Mouse (Mus musculus) heart, adult 9 months (tissue): ENCODE measurements at regions not wholly inside any gene's neighbourhood (a gene's known extent, or its start where the extent isn't known, plus 50 kb on each side); places are given as distances from the start of the nearest gene placed in this dataset.

Experiments
- DNase-seq, 2 experiments: peaks; one replicate each; pipeline ENCODE4 v3.0.0; 2022; ENCODE audit warnings: low spot score in 2 of 2

GRCm38 (mm10) chr3:52859848-52860247 is 157.2 kb downstream of the Cog6 start:
- DNase-seq = no peak

- no peak for DNase-seq
Measured at GRCm38 (mm10) chr3:52859266-52859825, 157.7 kb downstream of the Cog6 start.

DNA sequence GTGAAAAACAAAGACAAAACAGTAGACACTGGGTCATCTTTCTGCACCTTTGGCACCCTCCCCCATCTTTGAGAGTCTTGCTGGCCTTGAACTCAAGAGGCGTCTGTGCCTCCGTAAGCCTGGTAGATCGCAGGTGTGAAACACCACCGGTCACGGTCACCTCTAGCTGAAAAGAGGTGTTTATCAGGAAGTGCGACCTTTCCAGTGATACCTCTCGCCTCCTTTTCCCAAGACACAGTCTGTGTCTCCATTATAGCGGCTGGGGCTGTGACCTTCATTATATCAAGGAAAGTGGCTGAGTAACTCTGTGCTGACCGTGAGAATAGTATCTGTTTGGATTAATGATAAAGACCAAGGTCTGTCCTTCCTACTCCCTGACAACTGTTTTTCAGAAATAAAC is 158.8 kb downstream of the Cog6 start:
- DNase-seq = no peak

- DNase-seq = no peak
Measured at GRCm38 (mm10) chr3:52857076-52857475, 160.0 kb downstream of the Cog6 start.

DNA sequence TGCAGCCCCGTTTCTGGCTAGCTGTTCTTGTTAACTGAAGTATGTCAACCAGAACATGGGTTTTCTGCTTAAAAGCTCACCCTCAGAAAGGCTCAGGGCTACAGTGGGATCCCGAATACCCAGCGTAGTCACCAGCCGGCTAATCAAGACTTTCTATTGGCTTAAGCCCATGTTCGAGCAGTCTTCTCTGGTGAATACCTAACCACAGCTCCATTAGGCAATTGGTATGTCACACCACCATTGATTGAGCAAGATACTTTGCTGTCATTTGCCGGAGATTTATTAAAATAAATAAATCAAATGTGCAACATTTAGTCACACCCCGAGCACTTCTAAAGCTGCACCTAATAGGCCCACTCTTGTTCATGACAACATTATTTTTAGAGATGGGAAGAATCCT is 162.5 kb downstream of the Cog6 start:
- DNase-seq = no peak

DNA sequence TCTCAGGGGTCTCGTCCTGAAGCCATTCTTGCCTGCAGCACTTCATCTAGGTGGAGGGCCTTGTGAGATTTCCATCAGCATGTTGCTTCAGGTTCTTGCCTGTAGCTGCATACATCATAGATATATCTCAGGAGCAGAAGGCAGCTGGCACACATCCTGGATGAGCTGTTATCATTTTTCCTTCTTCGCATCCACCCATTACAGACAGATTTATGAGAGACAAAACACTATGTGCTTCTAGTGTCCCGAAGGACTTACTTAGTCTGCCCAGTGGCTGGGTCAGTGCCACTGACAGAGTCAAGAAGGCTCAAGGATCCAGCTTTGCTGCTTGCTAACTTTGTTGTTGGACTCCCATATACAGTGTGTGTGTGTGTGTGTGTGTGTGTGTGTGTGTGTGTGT is 163.9 kb downstream of the Cog6 start:
- no peak for DNase-seq

GRCm38 (mm10) chr3:52845166-52845565 is 171.9 kb downstream of the Cog6 start:
- DNase-seq = no peak

DNA sequence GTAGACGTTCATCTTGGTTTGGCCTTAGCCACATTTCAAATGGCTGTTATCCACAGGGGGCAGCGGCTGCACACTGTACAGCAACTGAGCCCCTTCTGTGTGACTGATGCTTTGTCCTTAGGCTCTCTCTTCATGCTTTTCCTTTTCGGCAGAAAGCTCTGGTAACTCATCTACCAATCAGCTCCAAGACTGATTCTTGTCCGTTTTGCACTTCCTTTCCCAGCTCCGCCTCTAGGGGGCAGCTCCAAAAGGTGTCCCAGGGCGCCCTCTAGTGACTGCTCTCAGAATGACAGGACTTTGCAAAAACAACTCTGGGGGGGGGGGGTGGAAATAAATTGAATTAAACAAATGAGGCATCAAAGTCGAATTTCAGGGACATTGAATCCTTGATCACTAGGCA is 173.0 kb downstream of the Cog6 start:
- DNase-seq = peak; percentile 65 to 76

DNA sequence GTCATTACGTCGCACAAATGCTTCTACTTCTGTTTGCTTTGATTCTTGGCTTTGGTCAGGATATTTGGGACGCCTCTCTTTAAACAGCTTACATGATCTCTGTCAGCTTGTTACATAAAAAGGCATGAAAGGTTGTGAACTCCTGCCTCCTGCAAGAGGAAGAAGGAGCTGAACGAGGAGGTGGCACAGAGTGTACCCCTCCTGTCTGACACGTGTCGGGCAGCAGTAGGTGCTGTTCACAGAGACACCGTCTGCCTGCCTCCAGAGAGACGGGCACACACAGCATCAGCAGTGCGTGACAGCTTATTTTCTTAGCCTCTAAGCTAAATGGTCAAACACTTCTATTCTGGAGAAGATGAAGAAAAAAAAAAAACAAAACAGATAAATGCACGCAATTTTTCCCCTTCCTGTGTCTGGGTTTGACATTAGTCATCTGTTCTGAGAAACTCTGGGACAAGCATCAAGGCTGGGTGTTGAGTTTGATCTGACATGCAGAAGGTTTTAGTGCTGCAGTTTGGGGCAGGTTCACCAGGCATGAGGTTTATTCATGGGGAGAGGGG is 174.1 kb downstream of the Cog6 start:
- no peak for DNase-seq

- peak; percentile 38 to 59 for DNase-seq
Measured at GRCm38 (mm10) chr3:52840160-52840953, 176.7 kb downstream of the Cog6 start.

DNA sequence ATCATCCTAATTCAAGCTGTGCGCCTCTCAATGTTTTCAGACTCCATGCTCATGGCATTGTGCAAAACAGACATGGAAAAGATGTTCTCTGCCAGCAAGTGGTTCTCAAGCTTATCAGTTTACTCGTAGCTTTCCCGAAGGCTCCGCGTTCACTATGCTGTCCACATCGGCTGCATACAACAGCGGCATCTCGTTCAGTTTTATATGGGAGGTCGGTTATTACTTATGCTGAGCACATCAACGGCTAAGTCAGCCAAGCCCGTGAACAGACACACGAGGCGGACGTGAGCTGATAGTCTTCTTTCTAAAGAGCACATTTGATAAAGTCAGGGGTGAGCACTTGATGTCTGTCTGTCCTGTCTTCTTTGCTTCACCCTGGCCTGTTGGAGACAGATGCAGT is 179.0 kb downstream of the Cog6 start:
- no peak for DNase-seq

DNA sequence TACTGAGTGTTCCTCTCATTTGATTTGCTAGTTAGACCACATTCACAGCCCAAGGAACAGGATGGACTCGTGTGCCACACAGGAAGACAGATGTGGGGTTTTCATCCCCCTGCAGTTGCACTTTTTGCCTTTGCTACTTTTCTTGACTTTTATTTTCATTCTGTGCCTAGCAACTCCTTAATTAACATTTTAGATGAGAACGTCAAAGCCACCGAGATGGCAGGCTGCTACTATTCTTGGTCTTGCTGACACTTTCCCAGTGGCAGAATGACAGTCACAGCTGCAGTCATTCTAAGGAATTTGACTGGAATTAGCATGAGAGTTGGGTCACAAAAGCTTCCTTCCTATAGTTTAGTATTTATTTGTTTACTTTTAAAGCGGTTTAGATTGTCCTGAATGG is 179.5 kb downstream of the Cog6 start:
- no peak for DNase-seq

- DNase-seq = no peak
Measured at GRCm38 (mm10) chr3:52836780-52837179, 180.3 kb downstream of the Cog6 start.

GRCm38 (mm10) chr3:52832421-52832820 is 184.6 kb downstream of the Cog6 start:
- DNase-seq = no peak

DNA sequence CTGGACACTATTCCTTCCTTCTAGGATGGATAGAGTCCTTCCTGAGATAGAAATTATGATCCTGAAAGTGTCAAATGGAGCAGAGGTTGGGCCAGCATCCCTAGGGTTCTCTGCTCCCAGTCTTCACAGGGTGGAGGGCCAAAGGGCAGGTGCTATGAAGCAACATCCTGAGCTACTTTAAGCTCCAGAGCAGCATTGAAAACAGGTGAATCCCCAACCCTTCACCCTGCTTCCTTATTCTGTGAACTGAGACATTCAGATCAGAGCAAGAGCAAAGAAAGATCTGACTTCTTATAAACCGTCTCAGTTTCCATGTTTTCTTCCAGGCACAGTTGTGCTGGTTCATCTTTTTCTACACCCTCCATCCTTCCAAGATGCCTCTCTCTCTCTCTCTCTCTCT is 185.1 kb downstream of the Cog6 start:
- DNase-seq = no peak

DNA sequence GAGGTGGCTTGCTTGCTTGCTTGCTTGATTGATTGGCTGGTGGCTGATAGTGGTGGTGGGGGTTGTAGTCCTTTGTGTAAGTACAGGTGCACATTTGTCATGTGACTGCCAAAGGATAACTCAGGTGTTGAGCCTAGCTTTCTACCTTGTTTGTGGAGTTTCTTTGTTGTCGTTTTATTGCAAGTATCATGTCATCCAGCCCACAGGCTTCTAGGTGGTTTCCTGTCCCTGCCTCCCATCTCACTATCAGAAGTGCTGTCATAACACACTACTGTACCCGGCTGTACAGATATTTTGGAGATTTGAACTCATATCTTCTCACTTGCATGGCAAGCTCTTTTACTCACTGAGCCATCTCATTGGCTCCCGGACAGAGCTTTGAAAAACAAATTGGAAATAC is 186.9 kb downstream of the Cog6 start:
- DNase-seq = no peak

DNA sequence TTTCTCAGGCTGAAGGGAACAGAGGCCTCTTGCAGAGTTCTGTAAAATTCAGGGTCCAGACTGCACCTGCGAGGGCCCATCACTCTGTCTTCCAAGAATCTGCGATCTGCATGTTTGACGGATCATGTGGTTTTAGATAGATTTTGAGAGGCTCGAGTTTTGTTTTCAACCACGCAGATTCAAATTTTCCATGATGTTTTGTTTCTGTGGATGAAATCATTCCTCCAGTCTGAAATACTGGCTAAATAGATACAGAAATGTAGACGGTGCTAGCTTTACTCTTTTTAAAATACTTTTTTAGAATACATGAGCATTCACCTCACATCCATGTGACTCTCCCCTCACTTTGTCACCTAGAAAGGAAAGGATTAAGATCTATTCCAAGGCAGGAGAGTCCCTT is 188.0 kb downstream of the Cog6 start:
- no peak for DNase-seq

- DNase-seq = no peak
Measured at GRCm38 (mm10) chr3:52828473-52828872, 188.6 kb downstream of the Cog6 start.

DNA sequence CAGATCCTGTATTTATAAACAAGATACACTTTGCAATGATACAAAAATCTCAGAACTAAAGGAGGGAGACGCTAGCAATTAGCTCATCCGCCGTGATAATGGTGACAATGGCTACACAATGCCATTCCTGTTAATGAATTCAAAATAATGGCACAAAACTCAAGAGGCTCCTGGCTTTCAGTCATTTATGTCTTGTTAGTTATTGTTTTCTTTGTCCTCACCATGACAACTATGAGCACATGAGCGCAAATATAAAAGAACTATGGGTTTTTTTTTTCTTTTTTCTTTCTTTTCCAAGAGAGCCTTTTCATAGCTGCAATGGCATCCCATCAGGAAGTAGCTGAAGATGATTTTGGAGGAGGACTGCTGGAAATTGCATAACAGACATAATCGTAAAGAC is 194.2 kb downstream of the Cog6 start:
- DNase-seq = no peak

- DNase-seq = no peak
Measured at GRCm38 (mm10) chr3:52821450-52821849, 195.6 kb downstream of the Cog6 start.

GRCm38 (mm10) chr3:52818401-52818800 is 198.6 kb downstream of the Cog6 start:
- peak; percentile 27 to 39 for DNase-seq

- DNase-seq = peak; percentile 40 to 59
Measured at GRCm38 (mm10) chr3:52817416-52817815, 199.6 kb downstream of the Cog6 start.

DNA sequence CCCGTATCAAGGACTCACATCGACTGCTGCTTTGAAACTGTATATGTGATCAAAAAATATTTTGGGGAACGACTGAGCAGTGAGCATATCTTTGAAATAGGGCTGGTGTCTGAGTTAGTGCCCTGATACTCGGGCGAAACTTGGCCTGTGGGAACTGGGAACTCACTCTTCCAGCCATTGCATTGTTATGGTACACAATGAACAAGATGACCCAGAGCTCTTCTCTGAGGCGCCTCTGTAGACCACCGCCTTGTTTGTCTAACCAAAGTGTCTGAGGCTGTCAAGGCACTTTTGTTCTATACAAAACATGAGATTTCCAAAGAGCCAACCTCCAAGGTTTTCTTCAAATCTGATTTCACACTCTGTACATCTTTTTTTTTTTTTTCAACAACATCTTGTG is 201.5 kb downstream of the Cog6 start:
- DNase-seq = no peak
